Mouse (Mus musculus) intestine, embryonic 15.5 days (tissue): ENCODE data around the gene Hs3st6. TPM values are rescaled to one million over a fixed set of nuclear protein-coding genes. Genes with fewer than 3 reads are reported as not detected.

Experiments used
- ATAC-seq: fragments of 200-750 bp; cut with Nextera tagmentation; 2 replicates; pipeline ENCODE4 v1.8.0; 2017; ENCODE audit warnings: moderate TSS enrichment, moderate library complexity
- H3K27ac ChIP-seq: fragments of 300-500 bp; sonication (generic); 2 replicates; pipeline ENCODE4 v1.5.1; 2015; ENCODE audit warnings: mild to moderate bottlenecking, inconsistent platforms
- H3K27me3 ChIP-seq: fragments of 300-500 bp; sonication (generic); replicated peaks from 2 replicates; pipeline ENCODE4 v1.6.1; 2015; ENCODE audit warnings: inconsistent platforms
- H3K36me3 ChIP-seq: fragments of 300-500 bp; sonication (generic); 2 replicates; pipeline ENCODE4 v1.6.1; 2015; ENCODE audit warnings: inconsistent platforms
- H3K4me1 ChIP-seq: fragments of 300-500 bp; sonication (generic); replicated peaks from 2 replicates; pipeline ENCODE4 v1.6.1; 2015; ENCODE audit warnings: inconsistent platforms
- H3K4me2 ChIP-seq: fragments of 300-500 bp; sonication (generic); replicated peaks from 2 replicates; pipeline ENCODE4 v1.6.1; 2015; ENCODE audit warnings: mild to moderate bottlenecking, inconsistent platforms
- H3K4me3 ChIP-seq: fragments of 300-500 bp; sonication (generic); replicated peaks from 2 replicates; pipeline ENCODE4 v1.5.1; 2015; ENCODE audit warnings: inconsistent platforms
- H3K9ac ChIP-seq: fragments of 300-500 bp; sonication (generic); 2 replicates; pipeline ENCODE4 v1.6.1; 2015; ENCODE audit warnings: inconsistent platforms
- H3K9me3 ChIP-seq: fragments of 300-500 bp; sonication (generic); 2 replicates; pipeline ENCODE4 v1.6.1; 2016; ENCODE audit warnings: inconsistent platforms
- WGBS: fragments of 180-500 bp; shearing (Covaris S2); methylation state at CpG from one replicate; pipeline ENCODE4 v1.1.7; 2015; 5-methylcytosine and 5-hydroxymethylcytosine counted together
- polyA plus RNA-seq: library from polyadenylated mRNA; unstranded; fragments of >200 nt; fragmentation: Nextera tagmentation; extraction: Ambion mirVana; gene quantifications from 2 replicates; pipeline ENCODE4 v1.2.1, GENCODE M21; 2015

Gene Hs3st6
- polyA plus RNA-seq, 1 experiment from 2014 or later = 0.78 TPM

GRCm38 (mm10) chr17:24746986-24747385, 5.8 kb upstream of the Hs3st6 start:
- Histone ChIP-seq H3K9ac (no peak overlapping the region), H3K4me1 (0 out of 2 replicates have a peak, but pooled peaks cover 7% of the 10 kb centered on the region), H3K4me3 (no peak overlapping the region), H3K4me2 (no peak overlapping the region), H3K36me3 (0 out of 2 replicates have a peak, but pooled peaks cover 6% of the 10 kb centered on the region), H3K27me3 (peaks cover 21% of the 10 kb centered on the region), H3K9me3 (no peaks in the 10 kb centered on the region), H3K27ac (no peak overlapping the region)
- 0 out of 2 replicates have a peak, but pooled peaks have one; percentile 31 for ATAC-seq
- WGBS = 37% methylated on average over 4 of the region's 4 CpGs

GRCm38 (mm10) chr17:24751528-24751927, 1.3 kb upstream of the Hs3st6 start:
- no peak overlapping the region for H3K4me2 ChIP-seq
- H3K27me3 ChIP-seq = peaks cover 57% of the 10 kb centered on the region
- 19% methylated on average over 4 of the region's 4 CpGs for WGBS

GRCm38 (mm10) chr17:24757394-24757793, 4.6 kb downstream of the Hs3st6 start:
- H3K27ac ChIP-seq = no peak overlapping the region
- no peak overlapping the region for H3K9ac ChIP-seq
- no peak overlapping the region for H3K4me3 ChIP-seq
- H3K4me2 ChIP-seq = no peak overlapping the region
- H3K36me3 ChIP-seq = no peaks in the 10 kb centered on the region
- WGBS = 75% methylated on average over 1 of the region's 1 CpGs
- ATAC-seq = no peak
- H3K27me3 ChIP-seq = peaks cover 33% of the 10 kb centered on the region
- peaks cover 8% of the 10 kb centered on the region for H3K4me1 ChIP-seq
- H3K9me3 ChIP-seq = no peaks in the 10 kb centered on the region

More at GRCm38 (mm10) chr17:24751528-24751927, 1.3 kb upstream of the Hs3st6 start:
- Histone ChIP-seq H3K27ac (no peak overlapping the region), H3K9ac (no peak overlapping the region), H3K4me1 (peaks cover 18% of the 10 kb centered on the region), H3K36me3 (no peaks in the 10 kb centered on the region), H3K4me3 (no peak overlapping the region), H3K9me3 (no peaks in the 10 kb centered on the region)
- no peak for ATAC-seq

- ATAC-seq = no peak
- Histone ChIP-seq H3K4me1 (peaks cover 3% of the 10 kb centered on the region; the same call in 1 of the 2 replicates), H3K27me3 (no peaks in the 10 kb centered on the region), H3K36me3 (no peaks in the 10 kb centered on the region), H3K4me3 (no peak overlapping the region), H3K4me2 (no peak overlapping the region), H3K27ac (no peak overlapping the region), H3K9ac (no peak overlapping the region), H3K9me3 (no peaks in the 10 kb centered on the region)
- 53% methylated on average over 5 of the region's 5 CpGs for WGBS
These were observed 8.3 kb downstream of the Hs3st6 start for GRCm38 (mm10) chr17:24761121-24761520.

- H3K4me3 ChIP-seq = no peak overlapping the region
- H3K27ac ChIP-seq = 0 out of 2 replicates have a peak overlapping the region, but pooled peaks have one; percentile 14
- no peaks in the 10 kb centered on the region for H3K27me3 ChIP-seq
- H3K4me2 ChIP-seq = no peak overlapping the region
- WGBS = 46% methylated on average over 22 of the region's 22 CpGs
- H3K9ac ChIP-seq = no peak overlapping the region
- H3K4me1 ChIP-seq = peaks cover 3% of the 10 kb centered on the region; the same call in 1 of the 2 replicates
- ATAC-seq = no peak
- no peaks in the 10 kb centered on the region for H3K9me3 ChIP-seq
- H3K36me3 ChIP-seq = no peaks in the 10 kb centered on the region
These were observed 12.5 kb downstream of the Hs3st6 start for GRCm38 (mm10) chr17:24765016-24765905.

- Histone ChIP-seq H3K27ac (no peak overlapping the region), H3K4me2 (no peak overlapping the region), H3K4me1 (peaks cover 3% of the 10 kb centered on the region; the same call in 1 of the 2 replicates), H3K36me3 (no peaks in the 10 kb centered on the region), H3K9ac (no peak overlapping the region), H3K4me3 (no peak overlapping the region), H3K9me3 (no peaks in the 10 kb centered on the region), H3K27me3 (no peaks in the 10 kb centered on the region)
- ATAC-seq = no peak
- 17% methylated on average over 12 of the region's 12 CpGs for WGBS
These were observed 13.6 kb downstream of the Hs3st6 start for GRCm38 (mm10) chr17:24766266-24766875.

GRCm38 (mm10) chr17:24769146-24769545, 16.4 kb downstream of the Hs3st6 start:
- Histone ChIP-seq H3K4me1 (peaks cover 3% of the 10 kb centered on the region; the same call in 1 of the 2 replicates), H3K27me3 (no peaks in the 10 kb centered on the region)
- no peak for ATAC-seq

GRCm38 (mm10) chr17:24773241-24773640, 20.5 kb downstream of the Hs3st6 start:
- no peak overlapping the region for H3K4me2 ChIP-seq
- WGBS = 86% methylated on average over 5 of the region's 5 CpGs
- no peaks in the 10 kb centered on the region for H3K27me3 ChIP-seq
- H3K9ac ChIP-seq = no peak overlapping the region
- H3K36me3 ChIP-seq = no peaks in the 10 kb centered on the region
- H3K4me3 ChIP-seq = no peak overlapping the region
- H3K9me3 ChIP-seq = no peaks in the 10 kb centered on the region
- H3K4me1 ChIP-seq = no peaks in the 10 kb centered on the region
- no peak for ATAC-seq
- H3K27ac ChIP-seq = no peak overlapping the region

More at GRCm38 (mm10) chr17:24769146-24769545, 16.4 kb downstream of the Hs3st6 start:
- WGBS = 26% methylated on average over 3 of the region's 3 CpGs
- H3K9ac ChIP-seq = no peak overlapping the region
- no peak overlapping the region for H3K4me2 ChIP-seq
- H3K36me3 ChIP-seq = no peaks in the 10 kb centered on the region
- H3K9me3 ChIP-seq = no peaks in the 10 kb centered on the region
- no peak overlapping the region for H3K4me3 ChIP-seq
- H3K27ac ChIP-seq = no peak overlapping the region

- H3K4me2 ChIP-seq = no peak overlapping the region
- H3K4me3 ChIP-seq = no peak overlapping the region
- H3K27ac ChIP-seq = no peak overlapping the region
- 66% methylated on average over 8 of the region's 8 CpGs for WGBS
- H3K36me3 ChIP-seq = no peaks in the 10 kb centered on the region
- no peaks in the 10 kb centered on the region for H3K9me3 ChIP-seq
- no peaks in the 10 kb centered on the region for H3K4me1 ChIP-seq
- H3K27me3 ChIP-seq = no peaks in the 10 kb centered on the region
- H3K9ac ChIP-seq = no peak overlapping the region
- no peak for ATAC-seq
These were observed 22.4 kb downstream of the Hs3st6 start for GRCm38 (mm10) chr17:24775173-24775572.

GRCm38 (mm10) chr17:24777073-24777472, 24.3 kb downstream of the Hs3st6 start:
- ATAC-seq = no peak
- no peaks in the 10 kb centered on the region for H3K9me3 ChIP-seq

GRCm38 (mm10) chr17:24780821-24781220, 28.0 kb downstream of the Hs3st6 start:
- 86% methylated on average over 2 of the region's 2 CpGs for WGBS
- ATAC-seq = no peak
- no peaks in the 10 kb centered on the region for H3K9me3 ChIP-seq
- no peaks in the 10 kb centered on the region for H3K36me3 ChIP-seq
- H3K4me2 ChIP-seq = no peak overlapping the region
- no peaks in the 10 kb centered on the region for H3K27me3 ChIP-seq
- H3K9ac ChIP-seq = no peak overlapping the region
- no peak overlapping the region for H3K27ac ChIP-seq
- H3K4me3 ChIP-seq = no peak overlapping the region
- no peaks in the 10 kb centered on the region for H3K4me1 ChIP-seq

More at GRCm38 (mm10) chr17:24777073-24777472, 24.3 kb downstream of the Hs3st6 start:
- Histone ChIP-seq H3K4me3 (no peak overlapping the region), H3K4me1 (no peaks in the 10 kb centered on the region), H3K27me3 (no peaks in the 10 kb centered on the region), H3K9ac (no peak overlapping the region), H3K36me3 (no peaks in the 10 kb centered on the region), H3K4me2 (no peak overlapping the region), H3K27ac (no peak overlapping the region)
- WGBS = 77% methylated on average over 2 of the region's 2 CpGs

GRCm38 (mm10) chr17:24792190-24792589, 39.4 kb downstream of the Hs3st6 start:
- ATAC-seq = no peak
- Histone ChIP-seq H3K4me2 (no peak overlapping the region), H3K36me3 (no peaks in the 10 kb centered on the region), H3K4me3 (no peak overlapping the region), H3K9me3 (no peaks in the 10 kb centered on the region), H3K9ac (no peak overlapping the region), H3K4me1 (no peaks in the 10 kb centered on the region), H3K27ac (no peak overlapping the region), H3K27me3 (no peaks in the 10 kb centered on the region)
- WGBS = 49% methylated on average over 8 of the region's 8 CpGs
